Mouse (Mus musculus): ENCODE measurements at regions not wholly inside any gene's neighbourhood (a gene's known extent, or its start where the extent isn't known, plus 50 kb on each side); places are given as distances from the start of the nearest gene placed in this dataset.

DNA sequence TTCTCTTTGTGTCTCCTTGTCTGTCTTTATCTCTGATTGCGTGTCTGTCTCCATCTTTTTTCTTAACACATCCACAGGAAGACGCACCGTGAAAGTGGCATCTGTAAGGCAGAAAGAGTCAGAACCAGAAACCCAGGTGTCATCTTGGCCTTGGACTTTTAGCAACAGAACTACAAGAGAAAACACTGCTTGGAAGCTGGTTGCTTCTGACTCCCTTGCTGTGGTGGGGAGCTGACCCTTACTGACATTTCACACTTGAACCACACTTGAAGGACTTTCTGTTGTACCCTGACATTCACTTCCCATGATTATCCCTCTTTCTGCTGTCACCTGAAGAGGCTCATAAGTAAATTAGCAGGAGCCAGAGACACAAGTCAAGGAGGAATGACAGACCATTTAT lies 180.6 kb downstream of the Irx2 start:
- WGBS: 83% methylated on average over 3 of the region's 3 CpGs
- Histone ChIP-seq H3K36me3 (no peaks in the 10 kb centered on the region), H3K27ac (replicated peaks) (no peak overlapping the region), H3K4me1 (no peaks in the 10 kb centered on the region), H3K9me3 (replicated peaks) (no peaks in the 10 kb centered on the region), H3K9ac (no peak overlapping the region), H3K4me2 (replicated peaks) (no peak overlapping the region), H3K27me3 (peaks cover 5% of the 10 kb centered on the region), H3K4me3 (replicated peaks) (no peak overlapping the region)
- ATAC-seq (ENCODE audit: insufficient number of reproducible peaks, low FRiP score, low TSS enrichment, low read depth): no peak

- no peaks in the 10 kb centered on the region for H3K9me3 ChIP-seq (replicated peaks)
- H3K4me1 ChIP-seq: no peaks in the 10 kb centered on the region
- H3K9ac ChIP-seq: no peak overlapping the region
- H3K27me3 ChIP-seq: peaks cover 17% of the 10 kb centered on the region
- H3K4me3 ChIP-seq (replicated peaks): no peak overlapping the region
- ATAC-seq (ENCODE audit: insufficient number of reproducible peaks, low FRiP score, low TSS enrichment, low read depth): no peak
- no peak overlapping the region for H3K4me2 ChIP-seq (replicated peaks)
- H3K27ac ChIP-seq (replicated peaks): no peak overlapping the region
- no peaks in the 10 kb centered on the region for H3K36me3 ChIP-seq
- WGBS: 74% methylated on average over 1 of the region's 1 CpGs
Measured at GRCm38 (mm10) chr13:72810626-72811025, 182.0 kb downstream of the Irx2 start.

- Histone ChIP-seq H3K4me3 (replicated peaks) (no peak overlapping the region), H3K36me3 (no peaks in the 10 kb centered on the region), H3K27me3 (peaks cover 45% of the 10 kb centered on the region), H3K9me3 (replicated peaks) (no peaks in the 10 kb centered on the region), H3K27ac (replicated peaks) (no peak overlapping the region), H3K9ac (no peak overlapping the region), H3K4me2 (replicated peaks) (no peak overlapping the region), H3K4me1 (no peaks in the 10 kb centered on the region; the same call in 1 of the 2 replicates)
- WGBS: 52% methylated on average over 7 of the region's 7 CpGs
- ATAC-seq (ENCODE audit: insufficient number of reproducible peaks, low FRiP score, low TSS enrichment, low read depth): no peak
Measured at GRCm38 (mm10) chr13:72814616-72815015, 186.0 kb downstream of the Irx2 start.

DNA sequence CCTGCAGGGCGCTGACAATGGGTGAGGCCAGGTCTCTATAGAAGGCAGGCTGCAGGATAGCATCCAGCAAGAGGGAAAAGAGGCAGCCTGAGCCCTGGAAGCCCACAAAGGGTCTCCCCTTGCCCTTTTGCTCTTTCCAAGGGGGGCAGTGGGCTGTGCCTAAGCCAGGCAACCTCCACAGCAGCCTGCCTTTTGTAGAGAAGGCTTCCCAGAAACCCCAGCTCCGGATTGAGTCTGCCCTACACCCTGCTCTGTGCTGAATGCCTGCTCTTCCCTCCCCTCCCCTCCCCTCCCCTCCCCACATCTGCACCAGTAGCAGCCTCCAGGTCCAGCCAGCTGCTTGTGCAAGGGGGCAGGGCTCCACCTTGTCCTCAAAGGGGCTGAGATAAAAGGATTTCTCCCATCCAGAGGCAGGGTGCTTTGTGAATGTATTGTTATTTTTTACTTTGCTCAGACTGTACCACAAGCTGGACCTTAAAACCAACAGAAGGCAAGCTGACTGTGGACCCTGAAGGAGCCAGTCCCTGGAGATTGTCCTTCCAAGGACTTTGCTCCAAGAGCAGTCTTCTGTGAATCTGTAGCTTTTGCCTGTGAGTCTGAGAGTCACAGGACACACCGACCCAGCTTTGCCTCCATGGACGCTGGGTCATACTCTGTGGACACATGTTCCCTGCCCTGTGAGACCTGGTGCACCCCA lies 186.8 kb downstream of the Irx2 start:
- peaks cover 45% of the 10 kb centered on the region for H3K27me3 ChIP-seq
- no peaks in the 10 kb centered on the region; the same call in 1 of the 2 replicates for H3K4me1 ChIP-seq

DNA sequence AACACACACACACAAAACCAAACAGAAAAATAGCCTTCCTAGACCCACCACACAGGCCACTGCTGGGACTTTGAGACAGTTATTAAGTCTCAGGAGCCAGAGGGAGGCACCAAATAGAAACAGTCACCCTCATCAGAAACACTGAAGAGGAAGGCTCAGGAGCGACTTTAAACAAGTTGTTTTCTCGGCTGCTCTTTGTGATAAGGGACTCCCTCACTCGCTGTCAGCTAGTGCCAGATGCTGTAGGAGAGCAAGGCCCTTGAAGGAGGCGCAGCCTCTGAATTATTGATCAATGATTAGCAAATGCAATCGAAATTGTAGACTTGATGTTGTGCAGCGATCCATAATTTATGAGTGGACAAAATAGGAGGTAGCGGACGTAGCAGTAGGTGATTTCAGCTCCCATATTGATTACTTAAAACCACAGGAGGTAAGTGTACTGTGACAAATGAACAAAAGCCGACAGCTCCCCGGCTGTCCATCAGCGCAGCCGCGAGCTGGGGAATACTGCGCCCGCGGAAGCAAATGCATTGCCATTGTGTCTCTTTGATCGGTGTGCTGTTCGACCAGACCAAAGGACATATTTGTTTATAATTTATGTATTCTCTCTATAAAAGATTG lies 187.4 kb downstream of the Irx2 start:
- H3K9me3 ChIP-seq (replicated peaks): no peaks in the 10 kb centered on the region
- no peak overlapping the region for H3K9ac ChIP-seq
- H3K4me2 ChIP-seq (replicated peaks): no peak overlapping the region
- H3K4me3 ChIP-seq (replicated peaks): no peak overlapping the region
- ATAC-seq (ENCODE audit: insufficient number of reproducible peaks, low FRiP score, low TSS enrichment, low read depth): no peak
- H3K27me3 ChIP-seq: peaks cover 45% of the 10 kb centered on the region
- H3K4me1 ChIP-seq: no peaks in the 10 kb centered on the region; the same call in 1 of the 2 replicates
- no peak overlapping the region for H3K27ac ChIP-seq (replicated peaks)
- H3K36me3 ChIP-seq: no peaks in the 10 kb centered on the region
- 12% methylated on average over 18 of the region's 18 CpGs for WGBS

More for the DNA sequence above, 186.8 kb downstream of the Irx2 start:
- WGBS: 10% methylated on average over 4 of the region's 4 CpGs
- no peaks in the 10 kb centered on the region for H3K9me3 ChIP-seq (replicated peaks)
- H3K4me3 ChIP-seq (replicated peaks): no peak overlapping the region
- no peak overlapping the region for H3K4me2 ChIP-seq (replicated peaks)
- no peak overlapping the region for H3K27ac ChIP-seq (replicated peaks)
- ATAC-seq (ENCODE audit: insufficient number of reproducible peaks, low FRiP score, low TSS enrichment, low read depth): no peak
- no peaks in the 10 kb centered on the region for H3K36me3 ChIP-seq
- H3K9ac ChIP-seq: no peak overlapping the region

- WGBS: 21% methylated on average over 8 of the region's 8 CpGs
- H3K9me3 ChIP-seq (replicated peaks): no peaks in the 10 kb centered on the region
- H3K4me3 ChIP-seq (replicated peaks): no peak overlapping the region
- H3K27ac ChIP-seq (replicated peaks): no peak overlapping the region
- no peak overlapping the region for H3K9ac ChIP-seq
- H3K4me2 ChIP-seq (replicated peaks): no peak overlapping the region
- ATAC-seq (ENCODE audit: insufficient number of reproducible peaks, low FRiP score, low TSS enrichment, low read depth): no peak
- no peaks in the 10 kb centered on the region for H3K36me3 ChIP-seq
- no peaks in the 10 kb centered on the region; the same call in 1 of the 2 replicates for H3K4me1 ChIP-seq
- peaks cover 45% of the 10 kb centered on the region for H3K27me3 ChIP-seq
Measured at GRCm38 (mm10) chr13:72816856-72817255, 188.2 kb downstream of the Irx2 start.

GRCm38 (mm10) chr13:72817521-72817920 lies 188.9 kb downstream of the Irx2 start:
- H3K4me1 ChIP-seq: no peaks in the 10 kb centered on the region; the same call in 1 of the 2 replicates
- ATAC-seq (ENCODE audit: insufficient number of reproducible peaks, low FRiP score, low TSS enrichment, low read depth): no peak
- no peaks in the 10 kb centered on the region for H3K9me3 ChIP-seq (replicated peaks)
- H3K4me2 ChIP-seq (replicated peaks): no peak overlapping the region
- H3K36me3 ChIP-seq: no peaks in the 10 kb centered on the region
- H3K4me3 ChIP-seq (replicated peaks): no peak overlapping the region
- WGBS: 11% methylated on average over 2 of the region's 2 CpGs
- peaks cover 45% of the 10 kb centered on the region for H3K27me3 ChIP-seq
- H3K9ac ChIP-seq: no peak overlapping the region
- no peak overlapping the region for H3K27ac ChIP-seq (replicated peaks)

DNA sequence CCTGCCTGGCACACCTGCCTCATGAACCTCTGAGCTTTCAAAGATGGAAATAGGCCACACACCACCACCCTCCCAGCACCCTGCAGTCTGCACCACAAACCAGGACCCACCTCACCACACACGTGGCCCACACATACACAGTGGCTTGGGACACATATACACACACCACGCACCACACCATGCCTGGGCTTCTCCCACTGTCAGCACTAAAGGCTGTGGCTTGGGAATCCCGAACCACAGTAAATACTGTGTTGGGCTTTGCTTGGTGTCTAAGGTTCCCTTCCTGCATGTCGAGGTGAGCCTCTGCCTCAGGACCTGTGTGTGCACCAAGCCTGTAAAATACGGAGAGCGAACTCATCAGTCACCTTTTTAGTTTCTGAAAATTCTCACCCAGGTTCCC lies 189.3 kb downstream of the Irx2 start:
- no peak overlapping the region for H3K9ac ChIP-seq
- no peaks in the 10 kb centered on the region for H3K36me3 ChIP-seq
- H3K27ac ChIP-seq (replicated peaks): no peak overlapping the region
- H3K9me3 ChIP-seq (replicated peaks): no peaks in the 10 kb centered on the region
- H3K4me3 ChIP-seq (replicated peaks): no peak overlapping the region
- 0 out of 2 replicates have a peak, but pooled peaks have one; percentile 34 for ATAC-seq (ENCODE audit: insufficient number of reproducible peaks, low FRiP score, low TSS enrichment, low read depth)
- WGBS: 15% methylated on average over 6 of the region's 6 CpGs
- no peak overlapping the region for H3K4me2 ChIP-seq (replicated peaks)
- H3K4me1 ChIP-seq: no peaks in the 10 kb centered on the region; the same call in 1 of the 2 replicates
- peaks cover 45% of the 10 kb centered on the region for H3K27me3 ChIP-seq

- WGBS: 33% methylated on average over 3 of the region's 3 CpGs
- Histone ChIP-seq H3K9ac (no peak overlapping the region), H3K9me3 (replicated peaks) (no peaks in the 10 kb centered on the region), H3K4me2 (replicated peaks) (no peak overlapping the region), H3K36me3 (no peaks in the 10 kb centered on the region), H3K4me3 (replicated peaks) (no peak overlapping the region), H3K27me3 (peaks cover 11% of the 10 kb centered on the region; the same call in 1 of the 2 replicates), H3K27ac (replicated peaks) (no peak overlapping the region), H3K4me1 (no peaks in the 10 kb centered on the region)
- ATAC-seq (ENCODE audit: insufficient number of reproducible peaks, low FRiP score, low TSS enrichment, low read depth): no peak
Measured at GRCm38 (mm10) chr13:72826613-72827012, 198.0 kb downstream of the Irx2 start.

DNA sequence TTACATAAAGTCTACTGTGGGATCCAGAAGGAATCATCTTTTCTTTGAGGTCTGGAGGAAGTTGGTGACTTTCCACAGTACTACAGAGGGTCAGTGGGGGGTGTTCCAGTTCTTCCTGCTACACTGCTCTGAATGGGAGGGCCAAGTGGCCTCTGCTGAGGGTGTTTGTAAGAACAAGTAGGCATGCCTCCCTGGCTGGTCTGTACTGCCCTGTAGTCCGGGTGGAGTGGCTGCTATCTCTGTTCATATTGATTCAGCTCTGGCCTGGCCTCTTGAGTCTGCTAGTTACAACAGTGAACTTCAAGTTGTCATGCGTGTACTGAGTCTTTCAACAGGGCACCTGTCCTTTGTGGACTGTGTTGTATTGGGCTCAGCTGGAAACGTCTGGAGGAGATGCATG lies 200.7 kb downstream of the Irx2 start:
- ATAC-seq (ENCODE audit: insufficient number of reproducible peaks, low FRiP score, low TSS enrichment, low read depth): no peak
- Histone ChIP-seq H3K4me1 (no peaks in the 10 kb centered on the region), H3K27me3 (peaks cover 11% of the 10 kb centered on the region; the same call in 1 of the 2 replicates), H3K27ac (replicated peaks) (no peak overlapping the region), H3K4me3 (replicated peaks) (no peak overlapping the region), H3K36me3 (no peaks in the 10 kb centered on the region), H3K9ac (no peak overlapping the region), H3K9me3 (replicated peaks) (no peaks in the 10 kb centered on the region), H3K4me2 (replicated peaks) (no peak overlapping the region)
- 83% methylated on average over 3 of the region's 3 CpGs for WGBS

DNA sequence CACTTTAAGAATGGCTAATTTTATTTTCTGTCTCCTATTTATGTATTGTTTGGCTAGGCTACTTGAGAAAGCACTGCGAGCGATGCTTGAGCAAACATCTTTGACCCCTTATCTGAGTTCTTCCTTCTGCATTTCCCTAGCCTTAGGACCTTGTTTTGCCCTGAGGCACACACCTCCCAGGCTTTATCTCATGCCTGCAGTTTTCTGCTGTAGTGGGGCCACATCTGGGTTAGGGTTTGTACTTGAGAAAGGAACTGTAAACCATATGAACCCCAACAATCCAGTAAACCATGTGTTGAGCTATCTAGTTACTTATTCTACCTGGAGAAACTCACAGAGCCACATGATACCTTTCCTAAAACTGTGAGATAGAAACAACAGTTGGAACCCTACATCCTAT lies 204.7 kb downstream of the Irx2 start:
- Histone ChIP-seq H3K4me3 (replicated peaks) (no peak overlapping the region), H3K4me1 (no peaks in the 10 kb centered on the region), H3K36me3 (no peaks in the 10 kb centered on the region), H3K9ac (no peak overlapping the region), H3K27me3 (peaks cover 7% of the 10 kb centered on the region; the same call in 1 of the 2 replicates), H3K4me2 (replicated peaks) (no peak overlapping the region), H3K27ac (replicated peaks) (no peak overlapping the region), H3K9me3 (replicated peaks) (no peaks in the 10 kb centered on the region)
- 82% methylated on average over 2 of the region's 2 CpGs for WGBS
- ATAC-seq (ENCODE audit: insufficient number of reproducible peaks, low FRiP score, low TSS enrichment, low read depth): no peak
